Comparison of ENCODE assay signal across 23 mouse cellular contexts in genomic region chr7:136948275-136948810, GRCm38 (mm10). TPM values are rescaled to one million over a fixed set of nuclear protein-coding genes. Genes with fewer than 3 reads are reported as not detected.
A peak's percentile ranks its signal among the peaks of the same experiment; 100 is the strongest.
DNase-seq lines count a peak whose midpoint lies in the region; ATAC-seq and TF ChIP-seq lines count a peak whose summit lies in the region.
"Had no signal": no experiment of that assay in that cellular context is flagged by ENCODE, and none has a peak within 500 bp of the region (broad histone marks: within the 10 kb centered on the region; RNA-seq: fewer than 3 reads in every experiment).

No protein-coding gene starts in this region.

- H3K27me3 ChIP-seq in forebrain, embryonic 13.5 days, result no peaks in the 10 kb centered on the region
- no peaks in the 10 kb centered on the region for H3K27me3 ChIP-seq in forebrain, embryonic 16.5 days (replicated peaks; ENCODE audit: control insufficient read depth, insufficient read depth, low read length)
- no peaks in the 10 kb centered on the region for H3K27me3 ChIP-seq in midbrain, embryonic 11.5 days (ENCODE audit: control insufficient read depth, insufficient read depth, low read length)
- 0 out of 2 replicates have a peak, but pooled peaks cover 3% of the 10 kb centered on the region for H3K27me3 ChIP-seq in midbrain, postnatal 0 days (ENCODE audit: insufficient read depth, low read length)
- H3K27me3 ChIP-seq in embryonic facial prominence, embryonic 11.5 days (ENCODE audit: control insufficient read depth, insufficient read depth, low read length), result no peaks in the 10 kb centered on the region
- H3K27me3 ChIP-seq: CH12.LX; limb, embryonic 13.5 days; liver, embryonic 12.5 days; Patski had no signal

- H3K9me3 ChIP-seq in forebrain, embryonic 13.5 days (replicated peaks), result no peaks in the 10 kb centered on the region
- H3K9me3 ChIP-seq in forebrain, embryonic 16.5 days (ENCODE audit: control insufficient read depth, low read length), result no peaks in the 10 kb centered on the region
- H3K9me3 ChIP-seq in midbrain, embryonic 11.5 days (ENCODE audit: control insufficient read depth, low read length), result no peaks in the 10 kb centered on the region
- no peaks in the 10 kb centered on the region for H3K9me3 ChIP-seq in midbrain, postnatal 0 days (ENCODE audit: low read length)
- H3K9me3 ChIP-seq in embryonic facial prominence, embryonic 11.5 days (replicated peaks; ENCODE audit: control insufficient read depth, low read length), result no peaks in the 10 kb centered on the region
- H3K9me3 ChIP-seq: heart, embryonic 10.5 days; limb, embryonic 13.5 days; liver, embryonic 12.5 days had no signal

- no peak for ATAC-seq in forebrain, embryonic 13.5 days
- no peak for ATAC-seq in forebrain, embryonic 16.5 days
- no peak for ATAC-seq in midbrain, embryonic 11.5 days (ENCODE audit: low FRiP score)
- no peak for ATAC-seq in midbrain, postnatal 0 days (ENCODE audit: low FRiP score)
- no peak; the same call in 1 of the 2 replicates for ATAC-seq in embryonic facial prominence, embryonic 11.5 days (replicated peaks; ENCODE audit: insufficient number of reproducible peaks, low FRiP score, low TSS enrichment, low read depth)
- no peak for ATAC-seq in cerebellum, adult (ENCODE audit: insufficient number of reproducible peaks, low FRiP score, low TSS enrichment)
- ATAC-seq: liver, embryonic 12.5 days; Patski had no signal

- H3K9ac ChIP-seq in forebrain, embryonic 13.5 days, result 0 out of 2 replicates have a peak overlapping the region, but pooled peaks have one; percentile 13
- H3K9ac ChIP-seq in forebrain, embryonic 16.5 days (replicated peaks; ENCODE audit: low read depth, low read length), result no peak overlapping the region
- H3K9ac ChIP-seq in midbrain, embryonic 11.5 days (ENCODE audit: low read length), result no peak overlapping the region
- H3K9ac ChIP-seq in midbrain, postnatal 0 days (replicated peaks; ENCODE audit: low read length, poor library complexity, severe bottlenecking), result no peak overlapping the region
- no peak overlapping the region for H3K9ac ChIP-seq in embryonic facial prominence, embryonic 11.5 days (replicated peaks; ENCODE audit: low read length)
- H3K9ac ChIP-seq: limb, embryonic 13.5 days; liver, embryonic 12.5 days had no signal

- no peak overlapping the region for H3K4me2 ChIP-seq in forebrain, embryonic 13.5 days
- H3K4me2 ChIP-seq in forebrain, embryonic 16.5 days (ENCODE audit: low read length), result no peak overlapping the region
- no peak overlapping the region for H3K4me2 ChIP-seq in midbrain, embryonic 11.5 days
- H3K4me2 ChIP-seq in midbrain, postnatal 0 days (ENCODE audit: low read depth, low read length, poor library complexity, severe bottlenecking), result no peak overlapping the region
- no peak overlapping the region for H3K4me2 ChIP-seq in embryonic facial prominence, embryonic 11.5 days (ENCODE audit: low read depth, low read length)
- H3K4me2 ChIP-seq: limb, embryonic 13.5 days; liver, embryonic 12.5 days had no signal

- peaks cover 12% of the 10 kb centered on the region for H3K4me1 ChIP-seq in forebrain, embryonic 13.5 days
- H3K4me1 ChIP-seq in forebrain, embryonic 16.5 days (replicated peaks; ENCODE audit: control insufficient read depth, insufficient read depth, low read length), result no peaks in the 10 kb centered on the region; the same call in 1 of the 2 replicates
- H3K4me1 ChIP-seq in midbrain, embryonic 11.5 days (ENCODE audit: control insufficient read depth, insufficient read depth, low read length), result peaks cover 7% of the 10 kb centered on the region
- H3K4me1 ChIP-seq in midbrain, postnatal 0 days (ENCODE audit: insufficient read depth, low read length), result no peaks in the 10 kb centered on the region
- no peaks in the 10 kb centered on the region; the same call in 1 of the 2 replicates for H3K4me1 ChIP-seq in embryonic facial prominence, embryonic 11.5 days (ENCODE audit: control insufficient read depth, insufficient read depth, low read length)
- H3K4me1 ChIP-seq: liver, embryonic 12.5 days had no signal

- H3K27ac ChIP-seq in forebrain, embryonic 13.5 days, result no peak overlapping the region
- H3K27ac ChIP-seq in forebrain, embryonic 16.5 days (ENCODE audit: low read length), result no peak overlapping the region
- H3K27ac ChIP-seq in midbrain, embryonic 11.5 days (ENCODE audit: low read depth, low read length), result no peak overlapping the region
- H3K27ac ChIP-seq in midbrain, postnatal 0 days (ENCODE audit: low read depth, low read length), result no peak overlapping the region
- H3K27ac ChIP-seq in embryonic facial prominence, embryonic 11.5 days (replicated peaks; ENCODE audit: low read depth, low read length), result no peak overlapping the region
- H3K27ac ChIP-seq: heart, embryonic 10.5 days; limb, embryonic 13.5 days; liver, embryonic 12.5 days had no signal

- no peak overlapping the region for H3K4me3 ChIP-seq in forebrain, embryonic 13.5 days
- no peak overlapping the region for H3K4me3 ChIP-seq in forebrain, embryonic 16.5 days (replicated peaks; ENCODE audit: low read length)
- H3K4me3 ChIP-seq in midbrain, embryonic 11.5 days (ENCODE audit: low read depth, low read length), result no peak overlapping the region
- no peak overlapping the region for H3K4me3 ChIP-seq in midbrain, postnatal 0 days (ENCODE audit: low read depth, low read length)
- H3K4me3 ChIP-seq in embryonic facial prominence, embryonic 11.5 days (ENCODE audit: low read depth, low read length), result no peak overlapping the region
- H3K4me3 ChIP-seq: heart, embryonic 10.5 days; limb, embryonic 13.5 days; liver, embryonic 12.5 days had no signal

- DNase-seq in midbrain, embryonic 11.5 days (ENCODE audit: low spot score, missing footprints), result peak; percentile 75
- no peak for DNase-seq in midbrain, postnatal 0 days (ENCODE audit: low spot score)
- peak; percentile 31 for DNase-seq in embryonic facial prominence, embryonic 11.5 days (ENCODE audit: low spot score)
- DNase-seq in adipocyte (ENCODE audit: low spot score), result no peak
- DNase-seq: adrenal gland, adult 2 months; B cell, adult 2 months; cerebellum, adult 18-20 months; cerebellum, postnatal 14 days; gastrocnemius, postnatal 36 days; kidney, adult 11 months; kidney, postnatal 4 days; lung, adult 18-20 months; lung, postnatal 10 days; right cerebral cortex, postnatal 25 days; spleen, adult 18-20 months had no signal

- 40% methylated on average over 6 of the region's 6 CpGs for WGBS in forebrain, embryonic 13.5 days
- WGBS in forebrain, embryonic 16.5 days, result 24% methylated on average over 6 of the region's 6 CpGs
- 40% methylated on average over 6 of the region's 6 CpGs for WGBS in midbrain, embryonic 11.5 days
- WGBS in midbrain, postnatal 0 days, result 37% methylated on average over 6 of the region's 6 CpGs
- WGBS in embryonic facial prominence, embryonic 11.5 days, result 46% methylated on average over 6 of the region's 6 CpGs

- TF ChIP-seq CTCF in midbrain, postnatal 0 days (IDR thresholded peaks at IDR 0.05), result no peak

- no peaks in the 10 kb centered on the region for H3K36me3 ChIP-seq in forebrain, embryonic 13.5 days (ENCODE audit: poor library complexity, severe bottlenecking)
- H3K36me3 ChIP-seq in forebrain, embryonic 16.5 days (ENCODE audit: control insufficient read depth, insufficient read depth), result no peaks in the 10 kb centered on the region
- no peaks in the 10 kb centered on the region for H3K36me3 ChIP-seq in midbrain, embryonic 11.5 days (ENCODE audit: control insufficient read depth, insufficient read depth, low read length)
- H3K36me3 ChIP-seq in midbrain, postnatal 0 days (ENCODE audit: insufficient read depth, low read length), result no peaks in the 10 kb centered on the region
- no peaks in the 10 kb centered on the region for H3K36me3 ChIP-seq in embryonic facial prominence, embryonic 11.5 days (replicated peaks; ENCODE audit: control insufficient read depth, insufficient read depth, low read depth, low read length)
- H3K36me3 ChIP-seq: heart, embryonic 10.5 days; limb, embryonic 13.5 days; liver, embryonic 12.5 days had no signal

RNA-seq across cellular contexts. Expression of gene Mgmt, which starts 53.9 kb away (rescaled TPM):
- 1.6 and 1.9 TPM in 2 replicates for polyA plus RNA-seq in forebrain, embryonic 13.5 days (2015; fragmentation: Nextera tagmentation; extraction: Ambion mirVana)
- polyA plus RNA-seq in forebrain, embryonic 16.5 days (2015; fragmentation: Nextera tagmentation; extraction: Ambion mirVana), result 1.0 and 1.2 TPM in 2 replicates
- 3.0 and 3.7 TPM in 2 replicates for polyA plus RNA-seq in midbrain, embryonic 11.5 days (2014; fragmentation: Nextera tagmentation; extraction: Ambion mirVana)
- total RNA-seq in midbrain, postnatal 0 days (2014; rRNA removed), result 0.66 and 0.90 TPM in 2 replicates
- polyA plus RNA-seq in midbrain, postnatal 0 days (2015; fragmentation: Nextera tagmentation; extraction: Ambion mirVana), result 1.3 and 1.4 TPM in 2 replicates
- 5.0 and 5.7 TPM in 2 replicates for polyA plus RNA-seq in embryonic facial prominence, embryonic 11.5 days (2014; fragmentation: Nextera tagmentation; extraction: Ambion mirVana)
- polyA plus RNA-seq: Patski had no signal

Comparison
In these comparisons a context has a peak if more than half of its experiments do, and no peak if none do; other contexts are left out.
1. DNase-seq: peak in midbrain, embryonic 11.5 days (single experiment) and embryonic facial prominence, embryonic 11.5 days (single experiment); none in midbrain, postnatal 0 days (single experiment) and adipocyte (single experiment).